Mouse (Mus musculus) E14TG2a.4 (cell line): ENCODE results near the gene Kcnj16.

Source experiments
- H3K27me3 ChIP-seq: 2 replicates; pipeline ENCODE4 v1.6.1; 2014; ENCODE audit warnings: low read length, control low read depth; ENCODE audit not compliant: insufficient read depth
- H3K36me3 ChIP-seq: 2 replicates; pipeline ENCODE4 v1.6.1; 2014; ENCODE audit warnings: low read length, control low read depth; ENCODE audit not compliant: insufficient read depth
- H3K4me1 ChIP-seq: replicated peaks from 2 replicates; pipeline ENCODE4 v1.6.1; 2014; ENCODE audit warnings: low read depth, low read length, control low read depth
- H3K4me3 ChIP-seq: replicated peaks from 2 replicates; pipeline ENCODE4 v1.5.1; 2014; ENCODE audit warnings: mild to moderate bottlenecking, low read length
- H3K9me3 ChIP-seq: 2 replicates; pipeline ENCODE4 v1.6.1; 2014; ENCODE audit warnings: low read length, control low read depth
- CTCF ChIP-seq: conservative IDR thresholded peaks from 2 replicates; pipeline ENCODE4 v1.5.1; 2014; ENCODE audit warnings: low read length
- NANOG ChIP-seq: IDR thresholded peaks from 2 replicates; pipeline ENCODE4 v1.6.1; 2014; ENCODE audit warnings: borderline replicate concordance, low read length, mixed read lengths
- POU5F1 ChIP-seq: IDR thresholded peaks from 2 replicates; pipeline ENCODE4 v1.6.1; 2014; ENCODE audit warnings: low read length, borderline replicate concordance

Gene Kcnj16

DNA sequence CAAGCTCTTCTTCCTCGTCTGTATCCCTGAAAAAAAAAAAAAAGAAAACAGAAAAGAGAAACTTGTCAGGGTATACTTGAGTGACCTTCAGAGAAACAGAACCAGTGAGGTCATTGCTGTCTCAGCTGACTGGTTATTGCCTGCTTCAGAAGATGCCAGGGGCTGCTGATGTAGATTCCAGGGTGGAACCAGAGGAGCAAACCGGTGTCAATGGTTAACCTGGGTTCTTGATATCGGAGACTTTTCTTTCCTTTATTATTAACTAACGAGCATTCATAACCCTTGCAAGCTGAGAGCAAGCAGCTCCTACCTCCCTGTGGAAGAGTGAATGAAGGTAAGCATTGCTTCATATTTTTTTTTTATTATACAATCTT is at the start of gene Kcnj16:
TSS of gene Kcnj16 (plus strand) at position 272 of the 374 bp plus-strand sequence.
- Histone ChIP-seq H3K4me1 (no peaks in the 10 kb centered on the region), H3K36me3 (no peaks in the 10 kb centered on the region), H3K4me3 (no peak within 1 kb of the TSS), H3K9me3 (no peaks in the 10 kb centered on the region), H3K27me3 (no peaks in the 10 kb centered on the region)
- TF ChIP-seq NANOG (no peak), CTCF (no peak), POU5F1 (no peak)

DNA sequence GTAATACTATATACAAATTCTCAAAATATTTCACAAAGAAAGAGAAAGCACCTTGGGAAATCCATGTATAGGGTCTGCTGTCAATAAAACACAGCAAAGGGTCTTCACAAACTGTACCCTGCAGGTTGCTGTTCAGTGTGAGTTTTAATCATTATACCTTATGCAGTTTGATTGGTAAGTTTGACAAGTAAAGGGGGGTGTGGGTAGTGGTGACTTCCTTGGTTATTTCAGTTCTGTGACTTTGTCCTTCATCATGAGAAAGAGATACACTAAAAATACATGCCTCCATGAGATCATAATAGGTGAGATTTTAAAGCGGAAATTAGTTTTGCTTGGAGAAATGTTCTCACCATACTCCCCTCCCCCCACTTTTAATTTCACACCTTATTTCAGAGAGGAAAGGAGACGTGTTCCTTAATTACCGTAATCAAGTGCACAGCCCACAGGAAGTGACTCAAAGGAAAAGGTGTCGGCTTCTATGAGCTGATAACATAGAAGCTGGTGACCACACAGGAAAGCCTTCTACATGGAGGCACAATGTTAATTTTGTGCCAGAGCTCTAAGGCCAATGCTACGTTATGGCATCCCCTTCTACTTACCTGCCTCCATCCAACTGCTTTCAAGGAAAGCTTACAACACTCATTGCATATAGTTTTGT is 48.9 kb upstream of the Kcnj16 start:
- TF ChIP-seq POU5F1 (no peak), NANOG (no peak), CTCF (no peak)
- Histone ChIP-seq H3K4me1 (no peaks in the 10 kb centered on the region), H3K9me3 (no peaks in the 10 kb centered on the region), H3K27me3 (no peaks in the 10 kb centered on the region), H3K4me3 (no peak overlapping the region), H3K36me3 (no peaks in the 10 kb centered on the region)

DNA sequence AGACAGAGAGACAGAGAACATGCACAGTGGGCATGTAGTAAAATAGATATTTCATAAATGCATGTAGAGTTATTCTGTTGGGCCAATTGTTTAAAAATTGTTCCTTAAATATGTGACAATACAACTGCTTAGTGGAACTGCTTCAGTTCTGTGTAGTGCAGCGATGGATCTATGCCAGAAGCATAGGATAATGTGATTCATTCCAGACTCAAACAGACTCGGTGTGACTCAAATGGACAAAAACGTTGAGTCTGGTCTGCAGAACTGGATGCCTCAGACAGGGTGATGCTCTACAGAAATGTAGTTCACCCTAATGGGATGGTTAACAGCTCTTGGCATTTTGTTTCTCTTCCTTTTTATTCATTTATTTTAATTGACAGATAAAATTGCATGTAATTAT is 32.1 kb upstream of the Kcnj16 start:
- no peak for TF ChIP-seq POU5F1
- TF ChIP-seq NANOG = no peak
- Histone ChIP-seq H3K36me3 (no peaks in the 10 kb centered on the region), H3K4me1 (no peaks in the 10 kb centered on the region), H3K4me3 (no peak overlapping the region), H3K9me3 (peaks cover 11% of the 10 kb centered on the region), H3K27me3 (no peaks in the 10 kb centered on the region)

DNA sequence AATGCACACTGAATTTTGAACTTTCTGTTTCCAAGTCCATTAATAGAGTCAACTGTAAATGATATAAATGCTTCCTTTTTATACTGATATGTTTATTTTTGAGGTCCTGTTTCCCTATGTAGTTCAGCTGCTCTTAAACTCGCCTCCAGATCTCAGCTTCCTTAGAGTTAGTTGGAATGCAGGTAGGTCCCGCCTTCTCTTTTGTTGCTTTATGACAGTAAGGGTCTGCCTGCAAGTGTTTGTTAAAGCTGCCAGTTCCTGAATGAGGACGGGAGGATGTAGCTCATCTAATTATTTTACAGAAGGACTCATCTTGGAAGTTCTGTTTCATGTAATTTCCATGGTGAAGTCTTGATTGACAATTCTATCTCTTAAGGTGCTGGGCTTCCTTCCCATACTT is 25.6 kb upstream of the Kcnj16 start:
- H3K9me3 ChIP-seq = no peaks in the 10 kb centered on the region
- TF ChIP-seq CTCF = no peak
- no peak for TF ChIP-seq POU5F1
- TF ChIP-seq NANOG = no peak
- H3K27me3 ChIP-seq = no peaks in the 10 kb centered on the region
- H3K36me3 ChIP-seq = no peaks in the 10 kb centered on the region
- H3K4me1 ChIP-seq = no peaks in the 10 kb centered on the region
- no peak overlapping the region for H3K4me3 ChIP-seq

DNA sequence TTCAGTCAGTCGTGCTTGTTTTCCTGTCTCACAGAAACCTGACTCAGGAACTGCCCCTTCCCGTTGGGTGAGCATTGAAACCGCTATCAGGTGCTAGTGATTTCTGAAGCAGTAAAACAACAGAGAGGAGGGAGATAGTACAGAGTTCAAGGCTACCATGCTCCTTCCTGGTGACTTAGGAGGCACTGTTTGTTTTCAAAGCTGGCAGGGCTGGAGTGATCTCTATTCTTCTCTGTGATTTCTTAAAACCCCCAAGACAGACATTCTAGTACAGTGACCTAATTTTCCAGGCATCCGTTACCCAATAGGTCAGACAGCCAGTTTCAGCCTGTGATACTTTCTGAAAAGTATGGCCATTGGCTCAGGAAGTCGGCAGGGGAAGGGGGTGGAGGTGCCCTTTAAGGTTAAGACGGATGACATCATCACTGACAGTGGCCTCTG is 25.1 kb upstream of the Kcnj16 start:
- H3K4me1 ChIP-seq = no peaks in the 10 kb centered on the region
- H3K9me3 ChIP-seq = no peaks in the 10 kb centered on the region
- H3K4me3 ChIP-seq = no peak overlapping the region
- H3K27me3 ChIP-seq = no peaks in the 10 kb centered on the region
- H3K36me3 ChIP-seq = no peaks in the 10 kb centered on the region
- TF ChIP-seq NANOG (no peak), POU5F1 (no peak), CTCF (no peak)

DNA sequence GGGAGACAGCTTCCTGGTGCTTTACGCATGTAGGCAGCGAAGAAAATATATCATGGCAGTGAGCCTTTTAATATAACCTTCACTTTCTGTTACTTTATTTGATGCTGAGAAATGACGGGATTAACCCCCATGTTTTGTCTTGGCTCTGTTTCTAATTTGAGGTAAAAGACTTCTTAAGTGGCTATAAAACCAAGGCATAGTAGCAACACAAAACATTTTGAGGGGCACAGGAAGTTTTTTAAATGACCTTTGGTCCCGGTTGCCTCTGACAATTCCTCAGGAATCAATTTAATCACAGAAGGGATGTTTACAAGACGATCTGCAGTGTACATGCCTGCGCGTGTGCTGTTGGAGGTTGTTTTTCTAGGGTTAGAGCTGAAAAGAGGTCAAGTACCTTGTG is 11.2 kb upstream of the Kcnj16 start:
- Histone ChIP-seq H3K9me3 (no peaks in the 10 kb centered on the region), H3K4me3 (no peak overlapping the region), H3K36me3 (no peaks in the 10 kb centered on the region), H3K4me1 (no peaks in the 10 kb centered on the region), H3K27me3 (no peaks in the 10 kb centered on the region)
- TF ChIP-seq POU5F1 (no peak), CTCF (no peak), NANOG (no peak)

DNA sequence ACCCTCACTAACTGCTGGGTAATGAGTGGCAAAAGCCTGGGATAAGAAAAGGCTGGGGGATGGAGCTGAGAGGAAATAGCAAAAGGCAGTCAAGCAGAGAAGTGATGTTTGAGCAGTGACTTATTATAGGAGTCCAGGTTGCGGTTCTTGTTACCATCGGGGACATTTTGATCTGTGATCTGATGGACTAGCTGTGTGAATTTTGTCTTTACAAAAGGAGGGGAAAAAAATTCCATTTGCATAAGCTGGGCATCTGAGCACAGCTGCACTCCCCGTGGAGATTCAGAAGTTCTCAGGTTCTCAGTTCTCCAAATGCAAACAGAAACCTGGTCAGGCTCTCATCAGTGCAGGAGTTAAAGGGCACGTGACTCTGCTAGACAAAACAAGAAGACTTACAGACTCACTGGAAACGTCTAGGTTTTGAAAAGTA is 6.2 kb upstream of the Kcnj16 start:
- Histone ChIP-seq H3K27me3 (no peaks in the 10 kb centered on the region), H3K36me3 (no peaks in the 10 kb centered on the region), H3K9me3 (no peaks in the 10 kb centered on the region), H3K4me3 (no peak overlapping the region), H3K4me1 (no peaks in the 10 kb centered on the region)
- TF ChIP-seq POU5F1 = no peak
- no peak for TF ChIP-seq NANOG
- no peak for TF ChIP-seq CTCF

DNA sequence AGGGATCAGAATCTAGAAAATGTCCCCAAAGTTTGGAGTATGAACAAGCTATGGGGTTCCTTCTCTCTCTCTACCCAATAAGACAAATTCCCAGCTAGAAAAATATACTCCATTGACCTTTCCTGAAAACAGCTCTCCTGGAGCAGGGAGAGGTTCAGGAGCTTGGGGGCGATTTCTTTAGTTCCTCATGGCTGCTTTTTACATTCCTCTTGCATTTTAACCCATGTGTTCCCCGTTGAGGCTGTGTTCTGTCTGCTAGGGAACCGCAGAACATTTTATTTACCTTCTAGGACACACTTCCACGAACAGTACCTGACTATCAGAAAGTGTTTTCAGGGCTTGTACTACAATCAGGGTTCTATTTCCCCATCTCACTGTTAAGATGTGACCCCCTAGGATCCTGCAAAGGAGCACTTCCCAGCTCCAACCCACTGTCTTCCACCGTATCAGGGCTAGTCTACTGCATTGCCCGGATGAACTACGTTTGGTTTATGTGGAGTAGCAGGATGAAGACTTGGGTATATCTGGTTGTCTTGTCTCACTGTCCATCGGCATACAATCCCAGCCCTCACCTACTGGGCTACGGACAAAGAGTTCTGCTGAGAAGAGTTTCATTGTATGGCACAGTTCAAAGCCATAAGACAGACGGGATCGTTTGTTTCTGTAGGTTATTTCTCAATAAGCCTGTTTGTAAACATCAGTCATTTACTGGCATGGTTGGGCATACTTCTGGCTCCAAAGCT is 643 bp upstream of the Kcnj16 start:
- H3K4me1 ChIP-seq = no peaks in the 10 kb centered on the region
- TF ChIP-seq NANOG = no peak
- no peak for TF ChIP-seq CTCF
- TF ChIP-seq POU5F1 = no peak
- H3K4me3 ChIP-seq = no peak overlapping the region
- H3K36me3 ChIP-seq = no peaks in the 10 kb centered on the region
- H3K27me3 ChIP-seq = no peaks in the 10 kb centered on the region
- H3K9me3 ChIP-seq = no peaks in the 10 kb centered on the region

DNA sequence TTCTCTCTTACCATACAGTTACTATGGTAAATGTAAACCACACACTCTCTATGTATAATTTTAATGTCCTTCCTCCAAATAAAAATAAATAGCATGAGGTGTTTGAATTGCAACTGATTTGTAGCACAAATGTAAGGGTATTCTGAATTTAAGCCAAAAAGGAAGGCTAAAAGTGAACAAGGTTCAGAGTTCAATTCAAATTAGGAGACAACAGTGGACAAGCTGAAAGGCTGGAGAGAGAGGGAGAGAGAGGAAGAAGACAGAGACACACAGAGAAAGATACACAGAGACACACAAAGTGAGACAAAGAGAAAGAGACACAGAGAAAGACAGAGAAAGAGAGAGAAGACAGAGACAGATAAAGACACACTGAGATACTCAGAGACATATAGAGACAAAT is 1.1 kb downstream of the Kcnj16 start:
- Histone ChIP-seq H3K9me3 (no peaks in the 10 kb centered on the region), H3K4me3 (no peak overlapping the region), H3K27me3 (no peaks in the 10 kb centered on the region), H3K36me3 (no peaks in the 10 kb centered on the region), H3K4me1 (no peaks in the 10 kb centered on the region)
- TF ChIP-seq CTCF (no peak), POU5F1 (no peak), NANOG (no peak)
